Mouse (Mus musculus): ENCODE results near the gene Pld2. TPM values are rescaled to one million over a fixed set of nuclear protein-coding genes. Genes with fewer than 3 reads are reported as not detected.

The Pld2 gene
- total RNA-seq, 1 experiment from 2014 or later = 8.5 TPM

DNA sequence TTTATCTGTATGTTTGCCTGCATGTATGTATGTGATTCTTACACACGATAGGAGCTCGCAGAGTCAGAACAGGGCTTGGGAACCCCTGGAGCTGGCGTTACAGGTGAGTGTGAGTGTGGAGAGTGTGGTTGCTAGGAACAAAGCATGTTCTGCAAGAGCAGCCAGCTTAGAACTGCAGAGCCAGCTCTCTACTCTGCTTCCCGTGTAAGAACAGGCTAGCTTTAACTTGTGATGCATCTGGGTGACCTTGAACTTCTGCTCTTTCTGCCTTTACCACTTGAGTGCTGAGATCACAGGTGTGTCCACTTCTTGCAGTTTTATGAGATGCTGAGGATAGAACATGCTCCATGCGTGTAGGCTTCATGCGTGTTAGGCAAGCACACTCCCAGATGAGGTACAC is 39.1 kb downstream of the Pld2 start:
- DNase-seq = no peak

DNA sequence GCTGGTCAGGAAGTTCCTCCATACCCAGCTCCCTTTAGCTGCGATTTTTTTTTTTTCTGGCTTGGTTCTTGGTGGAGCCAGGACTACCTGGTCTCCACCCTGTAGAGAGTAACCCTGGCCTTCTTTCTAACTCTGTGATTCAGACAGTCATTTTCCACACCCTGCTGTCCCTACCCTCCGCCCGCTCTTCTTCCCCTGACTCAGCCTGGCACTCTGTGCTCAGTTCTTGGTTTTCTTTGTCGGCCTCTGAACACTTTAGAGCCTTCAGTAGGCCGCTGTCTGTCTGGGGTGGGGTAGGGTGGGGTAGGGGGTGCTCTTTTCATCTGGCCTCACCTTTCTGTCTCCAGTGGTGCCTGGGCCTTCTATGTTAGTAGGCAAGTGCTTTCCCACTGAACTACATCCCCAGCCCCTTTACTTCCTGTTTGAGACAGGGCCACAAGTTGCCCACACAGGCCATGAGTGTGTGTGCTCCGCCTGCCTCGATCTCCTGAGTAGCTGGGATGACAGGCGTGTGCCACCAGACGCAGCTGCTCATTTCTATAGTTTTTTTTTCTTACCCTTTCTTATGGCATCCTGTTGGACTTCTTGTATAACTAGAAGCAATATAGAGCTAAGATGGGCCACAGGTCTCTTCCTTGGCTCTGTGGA is 40.0 kb downstream of the Pld2 start:
- peak; percentile 43 for DNase-seq

DNA sequence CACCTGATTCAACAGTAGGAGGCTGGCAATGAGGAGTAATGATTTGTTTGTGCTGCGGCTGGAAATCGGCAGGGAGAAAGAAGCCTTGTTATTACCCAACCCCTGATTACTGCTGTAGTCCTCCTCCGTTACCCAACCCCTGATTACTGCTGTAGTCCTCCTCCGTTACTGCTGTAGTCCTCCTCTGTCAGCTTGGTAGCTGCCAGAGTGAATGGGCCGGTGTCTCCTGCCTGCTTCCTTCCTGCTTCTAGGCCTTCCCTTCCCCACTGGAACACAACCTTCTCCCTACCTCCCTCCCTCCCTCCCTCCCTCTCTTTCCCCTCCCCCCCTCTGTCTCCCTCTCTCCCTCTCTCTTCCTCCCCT is 40.5 kb downstream of the Pld2 start:
- DNase-seq = no peak

DNA sequence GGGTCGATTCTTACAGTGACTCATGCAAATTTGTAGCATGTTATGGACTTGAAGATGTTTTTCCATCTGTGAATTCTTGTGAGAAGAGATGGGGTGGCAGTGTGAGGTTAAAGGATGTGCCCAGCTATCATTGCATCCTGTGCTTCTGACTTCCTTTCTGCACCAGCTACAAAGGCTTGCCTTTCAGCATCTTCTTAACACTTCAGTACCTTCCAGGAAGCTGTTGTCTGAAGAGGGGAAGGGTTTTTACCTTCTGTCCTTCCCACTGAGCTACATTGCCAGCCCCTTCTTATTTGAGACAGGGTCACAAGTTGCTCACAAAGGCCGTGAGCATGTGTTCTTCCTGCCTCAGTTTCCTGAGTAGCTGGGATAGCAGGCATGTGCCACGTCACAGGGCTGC is 41.1 kb downstream of the Pld2 start:
- no peak for DNase-seq

DNA sequence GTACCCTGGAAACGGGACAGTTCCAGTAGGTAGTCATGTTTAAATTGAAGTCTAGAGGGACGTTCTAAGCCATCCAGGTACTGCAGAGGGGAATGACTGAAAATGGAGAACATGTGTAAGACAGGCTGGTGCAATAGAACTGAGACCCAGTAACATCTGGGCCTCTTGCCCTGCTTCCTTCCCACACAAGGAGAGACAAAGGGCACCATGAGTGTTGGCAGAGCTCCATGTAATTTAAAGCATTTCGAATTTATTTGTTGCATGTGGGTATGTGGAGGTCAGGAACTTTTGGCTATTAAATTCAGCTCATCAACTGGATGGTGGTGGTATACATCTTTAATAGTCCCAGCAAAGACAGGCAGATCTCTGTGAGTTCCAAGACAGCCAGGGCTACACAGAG is 42.3 kb downstream of the Pld2 start:
- DNase-seq = no peak

DNA sequence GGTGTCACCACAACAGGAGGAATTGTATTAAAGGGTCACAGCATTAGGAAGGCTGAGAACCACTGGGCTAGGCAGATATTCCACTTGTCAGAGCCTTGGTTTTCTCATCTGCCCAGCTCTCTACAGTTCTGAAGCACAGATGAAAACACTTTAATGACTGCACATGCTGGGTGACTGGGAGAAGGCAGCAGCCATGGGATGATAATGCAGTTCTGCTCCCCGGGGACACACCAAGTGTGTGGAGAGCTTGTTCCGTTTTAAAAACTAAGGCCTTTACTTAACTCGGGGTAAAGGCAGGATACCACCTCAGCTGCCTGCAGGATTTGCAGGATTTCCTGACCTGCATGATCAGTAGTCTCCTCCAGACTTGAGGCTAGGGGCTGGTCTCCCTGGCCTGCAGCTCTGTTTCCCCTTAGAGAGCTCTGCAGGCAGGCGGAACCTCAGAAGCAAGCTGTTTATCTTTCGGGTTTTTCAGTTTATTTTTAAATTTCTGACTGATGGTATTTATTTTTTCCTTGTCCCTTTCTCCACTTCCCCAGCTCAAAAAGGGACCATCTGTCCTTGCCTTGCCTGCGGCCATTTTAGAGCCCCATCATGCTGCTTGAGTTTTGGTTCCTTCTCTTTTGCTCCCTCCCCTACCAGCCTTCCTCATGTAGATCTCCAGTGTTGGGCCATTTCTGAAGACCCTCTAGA is 43.3 kb downstream of the Pld2 start:
- DNase-seq = no peak

DNA sequence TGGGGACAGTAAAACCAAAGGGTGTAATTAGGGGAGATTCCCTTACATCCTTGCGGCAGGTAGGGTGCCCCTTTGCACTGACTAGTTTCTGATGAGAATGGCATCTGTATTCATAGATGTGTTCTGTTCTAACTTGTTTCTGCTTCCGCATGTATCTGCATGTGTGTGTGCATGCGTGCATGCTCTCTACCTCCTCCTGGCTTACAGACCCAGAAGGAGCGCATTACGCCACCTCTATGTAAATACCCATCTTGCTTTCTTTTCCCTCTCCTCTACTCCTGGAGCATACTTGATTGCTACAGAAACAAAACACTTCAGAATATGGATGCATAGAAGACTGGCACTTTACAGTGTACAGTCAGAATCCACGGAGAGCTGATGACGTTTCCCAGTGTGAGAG is 43.9 kb downstream of the Pld2 start:
- DNase-seq = no peak

DNA sequence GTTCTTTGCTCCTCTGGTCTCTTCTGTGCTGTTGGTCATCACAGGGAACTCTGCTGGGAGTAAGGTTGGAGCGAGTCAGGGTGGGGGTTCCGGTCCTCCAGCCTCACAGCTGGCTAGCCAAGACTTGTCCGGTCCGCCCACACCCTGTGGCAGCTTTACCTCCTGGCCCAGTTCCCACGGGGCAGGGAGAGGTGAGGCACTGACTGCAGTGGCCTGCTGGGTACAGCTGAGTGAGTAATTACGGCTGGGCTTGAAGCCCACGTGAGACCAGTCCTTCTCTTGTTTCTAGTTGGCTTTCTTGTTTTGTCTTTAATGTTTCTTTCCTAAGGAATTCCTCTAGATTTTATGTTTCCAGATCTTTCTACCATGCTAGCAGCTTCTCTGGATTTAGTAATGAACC is 45.6 kb downstream of the Pld2 start:
- DNase-seq = peak; percentile 81

DNA sequence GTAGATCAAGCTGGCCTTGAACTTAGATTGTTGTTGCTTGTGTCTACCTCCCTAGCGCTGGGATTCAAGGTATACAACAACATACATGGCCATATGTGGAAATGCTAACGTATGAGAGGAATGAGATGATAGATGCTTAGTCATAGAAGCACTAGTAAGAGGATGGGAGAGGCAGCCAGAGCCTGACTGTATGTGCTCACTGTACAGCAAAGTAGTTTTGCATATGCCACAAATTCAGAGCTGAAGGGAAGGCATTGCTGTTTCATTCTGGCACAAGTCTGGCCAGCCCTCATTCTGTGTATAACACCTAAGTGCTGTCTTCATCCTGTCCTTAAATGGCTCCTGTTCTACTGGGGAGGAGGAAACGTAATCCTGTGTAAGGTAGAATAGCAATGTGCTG is 46.4 kb downstream of the Pld2 start:
- no peak for DNase-seq

DNA sequence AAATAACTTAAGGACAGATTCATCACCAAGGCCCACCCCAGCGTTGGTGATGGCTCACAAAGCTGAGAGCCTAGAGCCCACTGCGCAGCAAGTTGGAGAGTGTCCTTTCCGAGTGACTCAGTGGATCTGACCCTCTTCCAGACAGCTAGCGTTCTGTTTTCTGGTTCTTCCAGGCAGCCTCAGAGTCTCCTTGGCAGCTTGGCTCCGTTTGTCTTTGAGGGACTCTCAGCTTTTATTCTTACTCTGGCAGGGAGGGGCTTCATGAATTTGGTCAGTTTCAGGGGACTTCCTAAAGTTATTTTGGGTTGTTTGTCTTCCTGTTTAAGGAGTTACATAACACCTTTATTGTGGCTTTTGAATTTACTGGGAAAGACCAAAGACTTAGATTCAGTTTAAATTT is 47.1 kb downstream of the Pld2 start:
- DNase-seq = no peak

DNA sequence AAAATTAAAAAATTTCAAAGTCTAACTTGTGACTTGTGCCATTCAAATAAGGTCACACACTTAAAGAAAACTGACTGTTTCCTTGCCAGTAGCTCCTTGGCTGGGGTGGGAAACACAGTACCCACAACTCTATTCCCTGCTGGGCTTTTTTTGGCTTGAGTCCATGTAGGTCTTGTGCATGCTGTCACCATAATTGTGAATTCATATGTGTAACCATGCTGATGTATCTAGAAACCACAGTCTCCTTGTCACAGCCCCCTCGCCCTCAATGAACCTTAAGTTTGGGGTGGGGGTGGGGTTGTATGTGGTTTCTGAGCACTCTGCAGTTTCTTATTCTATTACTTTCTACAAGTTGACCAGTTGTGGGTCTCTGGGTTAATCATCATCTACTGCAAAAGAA is 51.9 kb downstream of the Pld2 start:
- DNase-seq = no peak

DNA sequence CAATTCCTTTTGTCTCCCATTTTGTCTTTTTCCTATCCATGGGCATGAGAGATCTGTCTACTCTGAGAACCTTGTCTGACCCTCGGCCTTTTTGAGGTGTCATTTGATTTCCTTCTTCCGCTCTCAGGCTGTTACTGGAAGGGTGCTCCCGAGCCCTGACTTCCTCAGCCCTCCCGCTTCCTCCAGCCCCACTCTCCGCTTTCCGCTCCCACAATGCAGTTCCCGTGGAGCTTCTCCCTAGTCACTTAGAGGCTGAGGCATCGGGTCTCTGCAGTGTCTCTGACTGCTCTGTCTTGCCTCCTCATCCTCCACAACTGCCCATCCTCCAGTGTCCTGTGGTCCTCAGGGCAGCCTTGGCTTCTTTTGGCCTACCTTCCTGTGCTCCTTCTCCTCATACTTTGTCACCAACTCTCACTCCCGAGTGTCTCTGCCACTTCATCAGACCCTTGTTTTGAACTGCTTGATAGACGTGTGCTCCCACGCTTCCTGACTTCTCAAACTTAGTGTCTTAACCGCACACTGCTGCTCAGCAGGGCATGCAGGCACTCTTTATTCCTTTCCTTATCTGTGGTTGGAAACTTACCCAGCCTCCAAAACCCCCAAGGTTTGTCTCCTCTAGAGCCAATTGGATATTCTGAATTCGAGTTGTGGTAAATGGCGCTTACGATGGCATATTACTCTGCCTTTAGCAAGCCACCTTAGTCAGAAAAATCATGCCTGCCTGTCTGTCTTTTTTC is 54.6 kb downstream of the Pld2 start:
- DNase-seq = peak; percentile 23

DNA sequence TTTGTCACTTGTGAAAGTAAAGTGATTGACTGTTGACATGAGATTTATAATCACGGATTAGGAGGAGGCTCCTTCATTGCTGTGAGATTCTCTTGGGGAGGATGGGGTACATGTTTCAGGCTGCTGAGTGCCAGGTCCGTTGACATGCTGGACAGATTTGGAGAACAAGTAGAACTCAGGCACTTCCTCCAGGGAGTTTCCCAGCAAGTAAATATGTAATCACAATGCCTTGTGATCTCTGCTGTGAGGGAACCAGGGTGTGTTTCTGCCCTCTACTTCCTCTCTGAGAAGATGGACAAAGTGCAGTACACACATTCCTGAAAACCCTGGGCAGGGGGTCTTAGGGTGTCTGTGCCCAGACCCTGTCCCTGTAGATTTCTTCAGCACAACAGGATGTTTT is 55.8 kb downstream of the Pld2 start:
- no peak for DNase-seq

DNA sequence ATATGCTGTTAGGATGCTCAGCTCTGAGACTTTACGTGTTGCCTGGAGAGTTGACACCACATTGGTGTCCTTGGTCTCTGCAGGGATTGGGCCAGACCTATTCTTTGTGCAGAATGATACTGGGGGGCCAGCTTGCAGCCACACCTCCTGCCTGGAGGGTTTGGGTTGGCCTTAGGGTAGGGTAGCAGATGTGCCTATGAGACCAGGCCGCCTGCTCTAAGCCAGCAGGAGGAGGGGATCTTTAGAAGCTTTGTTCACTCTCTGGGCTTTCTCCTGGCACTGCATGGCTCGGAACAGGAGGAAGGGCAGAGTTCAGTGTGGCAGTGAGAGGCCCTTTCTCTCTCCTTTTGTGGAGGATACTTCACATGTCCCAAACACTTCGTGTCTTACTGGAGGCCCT is 56.2 kb downstream of the Pld2 start:
- DNase-seq = no peak

DNA sequence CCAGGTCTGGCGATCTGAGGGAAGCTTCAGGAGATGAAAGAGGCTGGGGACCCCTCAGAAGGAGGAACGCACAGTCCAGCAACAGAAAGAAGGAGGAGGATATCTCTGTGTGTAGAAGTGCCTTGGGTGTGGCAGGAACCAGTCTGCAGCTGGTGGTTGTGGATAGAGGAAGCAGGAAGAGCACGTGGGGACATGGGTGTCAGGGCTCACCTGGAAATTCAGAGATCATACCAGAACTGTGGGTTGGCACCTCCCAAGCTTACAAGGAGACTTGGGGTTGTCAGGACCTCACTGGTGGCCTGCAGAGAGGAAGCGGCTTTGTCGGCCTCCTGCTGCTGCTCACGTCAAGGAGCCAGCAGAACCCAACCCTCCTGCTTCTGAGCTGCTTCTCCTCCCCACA is 57.4 kb downstream of the Pld2 start:
- DNase-seq = no peak

DNA sequence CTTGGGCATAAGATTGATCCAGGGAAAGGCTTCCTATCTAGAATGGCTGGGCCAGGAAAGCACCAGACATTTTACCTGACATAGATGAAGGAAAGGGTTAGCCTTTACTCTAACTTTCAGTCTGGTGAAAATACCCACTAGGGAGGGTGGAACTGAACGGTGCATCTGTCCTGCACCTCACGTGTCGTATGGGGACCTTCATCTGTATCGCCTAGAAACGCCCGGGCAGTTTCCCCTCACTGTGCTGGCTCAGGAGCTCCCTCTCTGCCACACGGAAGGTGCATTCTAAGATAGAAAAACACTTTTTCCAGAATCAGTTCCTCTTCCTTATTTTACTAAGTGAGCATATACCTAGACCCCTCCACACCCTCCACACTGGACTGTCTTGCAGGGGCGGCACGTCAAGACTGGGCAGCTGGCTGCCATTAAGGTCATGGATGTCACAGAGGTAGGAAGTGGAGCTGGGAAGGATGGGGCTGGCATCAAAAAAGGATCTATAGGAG is 58.6 kb downstream of the Pld2 start:
- no peak for DNase-seq

DNA sequence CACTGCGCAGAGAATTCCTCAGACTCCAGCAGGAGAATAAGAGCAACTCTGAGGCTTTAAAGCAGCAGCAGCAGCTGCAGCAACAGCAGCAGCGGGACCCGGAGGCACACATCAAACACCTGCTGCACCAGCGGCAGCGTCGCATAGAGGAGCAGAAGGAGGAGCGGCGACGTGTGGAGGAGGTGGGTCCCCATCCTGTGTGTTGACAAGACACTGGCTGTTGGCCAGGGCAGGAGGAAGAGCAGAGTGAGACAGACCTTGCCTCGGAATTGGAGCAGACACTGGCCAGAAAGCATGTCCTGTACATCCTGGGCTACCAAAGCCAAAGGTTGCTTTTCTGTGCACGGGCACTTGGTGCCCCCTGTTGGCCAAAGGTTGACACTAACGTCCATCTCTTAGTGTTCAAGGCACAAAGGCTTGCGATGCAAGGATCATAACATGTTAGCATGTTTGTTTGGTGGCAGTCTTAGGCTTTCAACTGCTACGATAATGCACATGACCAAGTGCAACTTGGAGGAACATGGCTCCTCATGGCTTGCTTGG is 65.2 kb downstream of the Pld2 start:
- DNase-seq = peak; percentile 86

DNA sequence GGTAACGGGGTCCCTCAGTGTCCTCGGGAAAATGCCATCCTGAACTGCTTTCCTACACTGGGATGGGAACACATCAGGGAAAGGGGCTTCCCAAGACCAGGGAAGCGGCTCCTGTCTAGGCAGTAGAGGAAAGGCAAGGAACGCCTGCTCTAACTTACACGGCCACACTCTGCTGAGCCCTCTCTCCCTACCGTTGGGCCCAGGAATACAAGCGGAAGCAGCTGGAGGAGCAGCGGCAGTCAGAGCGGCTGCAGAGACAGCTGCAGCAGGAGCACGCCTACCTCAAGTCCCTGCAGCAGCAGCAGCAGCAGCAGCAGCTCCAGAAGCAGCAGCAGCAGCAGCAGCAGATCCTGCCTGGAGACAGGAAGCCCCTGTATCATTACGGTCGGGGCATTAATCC is 66.9 kb downstream of the Pld2 start:
- DNase-seq = no peak

DNA sequence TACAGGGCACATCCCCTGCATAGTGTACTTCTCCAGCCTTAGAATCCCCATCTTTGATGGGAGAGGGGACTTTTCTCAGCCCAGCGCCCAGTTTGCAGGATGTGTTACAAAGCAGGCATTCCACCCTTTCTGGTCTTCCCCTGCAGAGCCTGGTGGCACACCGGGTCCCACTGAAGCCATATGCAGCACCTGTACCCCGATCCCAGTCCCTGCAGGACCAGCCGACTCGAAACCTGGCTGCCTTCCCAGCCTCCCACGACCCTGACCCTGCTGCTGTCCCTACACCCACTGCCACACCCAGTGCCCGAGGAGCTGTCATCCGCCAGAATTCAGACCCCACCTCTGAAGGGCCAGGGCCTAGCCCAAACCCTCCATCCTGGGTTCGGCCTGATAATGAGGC is 67.7 kb downstream of the Pld2 start:
- no peak for DNase-seq

Measured in adrenal gland, postnatal 14 days (tissue).